Mouse (Mus musculus) embryonic stem cell, embryonic (primary cell): ENCODE data around the gene Gpr84.

Experiments
- CTCF ChIA-PET, 4 experiments: fragments of 300-600 bp in 2 of 4; fragments of 350-600 bp in 2 of 4; sonication (Branson Sonifier 250); formaldehyde crosslinking; loops; one replicate each; lab custom pipeline; 2022; ENCODE audit warnings: inconsistent platforms in 2 of 4; lab: Charles Lee
- POLR2A ChIA-PET, 4 experiments: fragments of 300-600 bp in 2 of 4; fragments of 350-600 bp in 2 of 4; sonication (Branson Sonifier 250); formaldehyde crosslinking; loops; one replicate each; lab custom pipeline; 2022; ENCODE audit warnings: antibody characterized with exemption in 4 of 4, inconsistent platforms in 1 of 4; lab: Charles Lee

Gene Gpr84

DNA sequence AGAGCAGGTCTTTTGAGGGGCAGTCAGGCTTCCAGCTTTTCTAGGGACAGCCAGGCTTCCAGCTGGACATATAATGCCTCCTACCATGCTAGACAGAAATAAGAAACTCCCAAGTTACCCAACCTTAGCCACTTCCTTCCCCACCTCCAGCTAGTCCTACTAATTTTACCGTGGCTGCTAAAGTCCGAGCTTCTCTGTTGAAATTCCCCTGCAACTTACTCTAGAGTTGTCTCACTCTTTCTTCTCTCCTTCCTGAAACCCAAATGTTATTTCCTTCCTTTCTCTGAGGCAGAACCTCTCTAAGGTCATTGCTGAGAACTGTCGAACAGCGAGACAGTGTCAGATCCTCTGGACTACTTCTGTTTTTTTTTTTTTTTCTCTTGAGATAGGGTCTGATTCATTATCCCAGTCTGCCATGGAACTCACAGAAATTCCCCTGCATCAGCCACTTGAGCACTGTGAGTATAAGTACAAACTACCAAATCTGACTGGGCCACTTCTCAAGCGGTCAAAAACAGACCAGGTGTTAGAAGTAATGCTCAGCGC, at the start of gene Gpr84:
Gene Gpr84 (minus strand): TSS at position 248 of the 546 bp plus-strand sequence.
- ChIA-PET POLR2A (interaction anchor here (0.5 to 17.4 kb wide), 17 partner anchors 10 to 326 kb away, joined by 3 to 211 read pairs (median 4); partner anchors contain the start of genes Cbx5 (in 2 of the 4), Copz1 (in 1 of the 4) and Hnrnpa1 (in 1 of the 4)), CTCF (interaction anchor here (0.6 to 13.9 kb wide), 18 partner anchors 8 to 1062 kb away, joined by 3 to 250 read pairs (median 6); no protein-coding TSS in a partner anchor)

DNA sequence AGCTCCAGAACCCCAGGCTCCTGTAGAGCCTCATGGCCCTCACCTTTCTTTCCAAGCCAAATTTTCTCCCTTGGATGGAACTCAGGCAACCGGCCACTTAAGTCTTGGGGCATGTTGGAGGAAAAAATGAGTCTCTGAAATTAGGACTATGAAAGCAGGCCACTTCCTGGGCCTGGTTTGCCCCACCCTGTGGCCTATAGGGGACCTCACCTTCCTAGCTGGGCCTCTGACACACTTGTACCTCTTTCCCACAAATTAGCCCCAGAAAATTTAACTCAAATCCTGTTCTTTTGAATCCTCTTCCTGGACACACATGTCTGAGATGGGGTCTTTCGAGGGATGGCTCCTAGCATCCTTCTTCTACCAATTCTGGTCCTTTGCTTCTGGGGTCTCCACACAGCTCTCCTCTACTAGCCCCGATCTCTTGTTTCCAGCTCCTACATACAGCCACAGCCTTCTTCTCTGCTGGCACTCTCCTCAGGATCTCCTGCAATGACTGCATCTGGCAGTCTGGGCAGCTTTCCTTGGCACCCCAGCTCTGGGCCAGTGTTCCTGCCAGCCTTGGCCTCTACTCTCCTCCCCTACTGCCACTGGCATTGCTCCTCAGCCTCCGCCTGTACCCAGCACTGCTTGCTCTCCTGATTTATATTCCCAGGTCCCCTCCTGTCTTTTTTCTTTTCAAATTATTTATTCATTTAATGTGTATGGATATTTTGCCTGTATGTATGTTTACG, 49.6 kb upstream of the Gpr84 start:
- POLR2A ChIA-PET, result interaction anchor here in 3 of 4 experiments (0.6 to 1.1 kb wide), 6 partner anchors 9 to 154 kb away, joined by 3 to 4 read pairs (median 4); no protein-coding TSS in a partner anchor
- CTCF ChIA-PET, result interaction anchor here in 2 of 4 experiments (0.8 to 1.5 kb wide), 3 partner anchors 12 to 50 kb away, joined by 3 to 5 read pairs (median 3); partner anchors contain the start of gene Gpr84 (in 1 of the 2)

DNA sequence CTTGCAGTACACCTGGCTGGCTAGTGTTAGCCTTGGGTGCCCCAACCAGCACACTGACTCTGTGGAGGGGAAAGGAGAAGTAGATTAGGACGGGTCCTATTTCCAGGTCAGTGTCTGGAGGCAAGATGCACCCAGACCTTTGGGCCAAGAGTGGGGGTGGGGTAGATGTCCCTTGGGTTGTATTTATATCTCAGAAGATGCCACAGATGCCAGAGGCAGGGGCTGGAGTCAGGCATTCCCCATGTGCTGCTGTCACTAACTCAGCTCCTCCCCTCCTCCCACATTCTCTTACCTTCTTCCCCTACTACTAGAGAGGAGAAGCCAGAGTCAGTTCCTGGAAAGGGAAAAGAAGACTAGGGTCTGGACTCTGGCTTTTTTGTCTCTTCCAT, 48.7 kb upstream of the Gpr84 start:
- ChIA-PET POLR2A (interaction anchor here in 2 of 4 experiments (0.5 to 1.9 kb wide), 7 partner anchors 8 to 35 kb away, joined by 3 to 6 read pairs (median 3); partner anchors contain the start of gene Itga5 (in 1 of the 2)), CTCF (interaction anchor here in 2 of 4 experiments (0.6 to 2.6 kb wide), 7 partner anchors 11 to 49 kb away, joined by 3 to 6 read pairs (median 3); partner anchors contain the start of gene Gpr84 (in 1 of the 2))

DNA sequence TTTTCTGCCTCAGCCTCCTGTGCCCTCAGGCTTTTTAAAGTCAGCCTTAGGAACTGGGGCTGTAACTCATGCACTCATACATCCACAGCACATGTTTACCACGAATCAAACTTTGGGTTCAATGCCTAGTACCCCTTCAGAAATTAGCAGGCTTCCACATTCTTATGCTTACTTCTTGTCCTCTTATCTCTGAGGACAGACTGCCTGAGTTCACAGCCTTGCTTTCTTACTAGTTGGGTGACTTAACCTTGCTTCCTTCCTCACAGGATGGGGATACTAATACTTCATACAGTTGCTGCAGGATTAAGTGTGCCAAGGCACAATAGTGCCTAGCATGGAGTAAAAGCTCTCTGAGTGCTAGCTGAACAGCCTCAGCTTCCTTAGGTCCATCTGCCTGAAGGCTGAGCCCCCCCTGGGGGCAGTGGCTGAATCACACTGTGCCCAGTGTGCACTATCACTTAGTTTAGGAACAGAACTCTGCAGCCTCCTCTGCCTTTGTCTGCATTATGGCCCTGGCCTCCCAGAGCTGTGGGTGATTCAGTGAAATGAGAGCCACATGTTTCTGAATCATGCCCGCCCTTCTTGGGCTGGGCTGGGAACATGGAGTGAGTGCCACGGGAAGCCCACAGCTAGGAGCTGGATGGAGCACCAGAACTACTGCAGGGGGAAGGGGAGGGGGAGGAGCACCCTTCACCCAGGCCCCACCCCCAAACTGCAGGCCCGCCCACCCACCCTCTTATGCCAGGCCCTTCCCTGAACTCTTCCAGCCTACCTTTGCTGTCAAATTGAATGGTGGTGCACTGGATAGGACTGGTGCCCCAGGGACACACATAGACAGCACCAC, 48.1 kb upstream of the Gpr84 start:
- ChIA-PET POLR2A (interaction anchor here in 3 of 4 experiments (0.5 to 1.9 kb wide), 8 partner anchors 8 to 35 kb away, joined by 3 to 6 read pairs (median 3); partner anchors contain the start of gene Itga5 (in 1 of the 3)), CTCF (interaction anchor here (0.5 to 2.6 kb wide), 12 partner anchors 11 to 173 kb away, joined by 3 to 21 read pairs (median 4); no protein-coding TSS in a partner anchor)

DNA sequence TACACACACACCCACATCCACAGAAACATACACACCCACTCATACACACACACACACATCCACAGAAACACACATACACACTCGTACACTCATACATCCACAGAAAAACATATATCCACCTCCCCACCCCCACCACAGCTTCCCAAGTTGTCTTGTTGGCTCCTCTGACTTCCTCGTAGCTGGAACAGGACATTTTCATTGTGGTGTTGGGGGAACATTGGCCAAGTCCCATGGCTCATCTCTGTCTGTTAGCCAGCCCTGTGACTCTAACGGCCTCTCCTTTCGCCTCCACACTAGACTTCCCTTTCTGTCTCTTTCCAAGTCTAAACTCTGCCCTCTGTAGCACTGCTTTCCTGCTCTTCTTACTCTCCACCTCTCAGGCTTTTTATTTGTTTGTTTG, 47.4 kb upstream of the Gpr84 start:
- ChIA-PET CTCF (interaction anchor here in 3 of 4 experiments (0.5 to 2.6 kb wide), 4 partner anchors 10 to 31 kb away, joined by 3 to 10 read pairs (median 6); no protein-coding TSS in a partner anchor), POLR2A (interaction anchor here in 3 of 4 experiments (0.5 to 1.9 kb wide), 9 partner anchors 9 to 75 kb away, joined by 3 to 6 read pairs (median 3); partner anchors contain the start of gene Itga5 (in 1 of the 3))

DNA sequence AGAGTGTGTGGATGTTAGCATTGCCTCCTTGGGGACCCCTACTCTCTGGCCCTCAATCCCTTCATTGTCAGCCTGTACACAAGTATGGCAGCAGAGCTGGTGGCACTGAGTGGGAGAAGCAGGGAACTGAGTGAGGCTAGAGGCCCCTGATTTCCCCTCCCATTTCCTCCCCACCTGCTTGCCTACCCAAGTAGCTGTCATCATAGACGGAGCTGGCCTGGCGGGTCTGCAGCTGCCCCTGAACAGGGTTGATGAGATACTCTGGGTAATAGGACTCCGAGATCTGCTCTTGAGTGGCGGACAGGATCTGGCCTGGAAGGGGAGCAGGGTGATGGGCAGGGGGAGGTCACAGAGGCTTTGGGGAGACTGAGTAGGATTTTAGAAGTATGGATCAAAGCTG, 45.7 kb upstream of the Gpr84 start:
- ChIA-PET POLR2A (interaction anchor here in 2 of 4 experiments (0.6 to 2.1 kb wide), 8 partner anchors 8 to 63 kb away, joined by 3 to 7 read pairs (median 4); no protein-coding TSS in a partner anchor), CTCF (interaction anchor here in 1 of 4 experiments (0.7 to 0.9 kb wide), 2 partner anchors 15 to 170 kb away, joined by 3 read pairs; no protein-coding TSS in a partner anchor)

DNA sequence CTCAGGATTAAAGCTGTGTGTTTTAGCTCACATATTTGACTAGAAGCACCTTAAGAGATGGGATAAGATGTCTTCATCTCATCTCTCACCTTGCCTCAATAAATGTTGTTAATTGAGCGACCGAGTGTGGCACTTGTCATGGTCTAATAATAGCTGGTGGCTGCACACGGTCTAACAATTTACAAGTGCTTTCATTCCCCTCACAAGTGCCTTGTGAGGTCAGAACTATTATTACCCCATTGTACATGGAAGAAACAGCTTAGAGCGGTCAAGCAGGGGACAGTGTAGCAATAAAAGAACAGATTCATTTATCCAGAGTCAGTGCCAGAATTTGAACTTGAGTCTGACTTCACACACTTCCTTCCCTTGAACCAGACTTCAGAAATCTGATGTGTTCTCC, 45.0 kb upstream of the Gpr84 start:
- POLR2A ChIA-PET, result interaction anchor here in 2 of 4 experiments (0.6 to 2.1 kb wide), 5 partner anchors 9 to 64 kb away, joined by 3 to 6 read pairs (median 3); no protein-coding TSS in a partner anchor
- CTCF ChIA-PET, result interaction anchor here in 1 of 4 experiments (0.5 kb wide), 1 partner anchor 183 kb away, joined by 3 read pairs; no protein-coding TSS in a partner anchor

DNA sequence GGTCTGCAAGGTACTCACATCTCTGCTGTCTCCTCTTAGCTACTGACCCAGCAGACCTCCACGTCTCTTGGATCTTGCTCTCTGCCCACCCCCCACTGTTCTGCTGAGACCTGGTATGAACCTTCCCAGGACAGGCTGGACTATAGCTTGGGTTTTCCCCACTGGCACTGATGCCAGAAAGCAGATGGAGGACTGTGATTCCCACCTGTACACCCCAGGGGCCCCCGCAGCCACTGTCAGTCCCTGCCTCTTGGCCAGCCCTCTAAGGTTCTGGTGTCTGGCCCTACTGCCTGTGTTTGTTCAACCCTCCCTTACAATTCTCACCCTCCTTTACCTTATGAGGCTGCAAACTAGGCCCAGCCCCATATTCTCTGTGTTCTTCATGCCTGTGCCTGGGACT, 44.3 kb upstream of the Gpr84 start:
- ChIA-PET CTCF (interaction anchor here in 2 of 4 experiments (0.5 to 1.4 kb wide), 2 partner anchors 177 to 183 kb away, joined by 3 read pairs; no protein-coding TSS in a partner anchor), POLR2A (interaction anchor here in 2 of 4 experiments (1.3 to 2.1 kb wide), 2 partner anchors 10 to 11 kb away, joined by 3 to 6 read pairs; no protein-coding TSS in a partner anchor)

DNA sequence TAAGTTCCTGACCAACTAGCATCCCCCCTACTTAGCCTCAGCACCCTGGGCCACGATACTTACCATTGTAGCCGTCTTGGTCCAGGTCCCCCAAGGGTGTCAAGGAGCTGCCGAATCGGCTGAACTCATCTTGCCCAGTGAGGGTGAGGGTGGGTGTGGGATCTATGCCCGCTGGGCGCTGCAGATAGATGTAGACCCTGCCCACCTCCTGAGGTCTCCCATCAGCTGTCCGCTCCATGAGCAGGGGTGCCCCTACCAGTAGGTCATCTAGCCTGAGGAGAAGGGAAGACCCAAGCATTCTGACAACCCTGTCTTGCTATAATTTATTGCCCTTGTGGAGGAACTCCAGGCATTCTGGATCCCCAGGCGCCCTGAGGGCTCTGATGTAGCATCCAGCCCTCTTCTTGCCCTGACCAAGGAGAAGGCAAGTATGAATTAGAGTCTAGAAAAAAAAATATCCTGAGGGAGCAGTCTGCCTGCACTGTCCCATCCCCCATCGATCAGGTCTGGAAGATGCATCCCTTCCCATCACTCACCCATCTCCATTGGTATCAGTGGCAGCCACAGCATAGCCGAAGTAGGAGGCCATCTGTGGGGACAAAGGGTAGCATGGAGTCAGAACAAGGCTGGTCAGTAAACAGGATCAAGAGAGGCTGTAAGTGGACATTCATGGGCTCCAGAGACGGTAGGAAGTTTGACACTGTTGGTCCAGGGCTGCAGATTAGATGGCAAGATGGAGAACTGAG, 43.3 kb upstream of the Gpr84 start:
- ChIA-PET POLR2A (interaction anchor here in 3 of 4 experiments (0.7 to 1.4 kb wide), 6 partner anchors 10 to 185 kb away, joined by 3 to 5 read pairs (median 4); no protein-coding TSS in a partner anchor), CTCF (interaction anchor here (0.5 to 4.4 kb wide), 26 partner anchors 7 to 522 kb away, joined by 3 to 33 read pairs (median 3); partner anchors contain the start of gene Zfp385a (in 1 of the 4))

DNA sequence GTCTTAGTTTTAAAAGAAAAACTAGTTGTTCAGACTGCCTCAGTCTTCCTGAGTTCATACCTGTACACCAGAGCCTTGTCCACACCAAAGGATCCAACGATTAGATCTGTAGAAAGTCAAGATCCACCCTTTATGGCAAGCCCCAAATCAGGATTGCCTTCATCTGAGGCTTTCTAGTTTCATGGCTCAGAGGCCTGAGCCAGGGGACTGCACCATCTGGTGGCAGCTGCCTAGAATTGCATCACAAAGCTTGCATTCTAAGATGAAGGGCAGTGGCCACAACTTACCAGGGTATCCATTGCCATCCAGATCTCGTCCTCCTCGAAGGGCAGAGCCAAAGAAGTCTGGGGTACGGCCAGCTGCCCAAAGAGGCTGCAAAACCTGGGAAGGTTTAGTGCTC, 42.4 kb upstream of the Gpr84 start:
- ChIA-PET POLR2A (interaction anchor here in 3 of 4 experiments (0.8 to 1.5 kb wide), 8 partner anchors 10 to 186 kb away, joined by 3 to 5 read pairs (median 4); no protein-coding TSS in a partner anchor), CTCF (interaction anchor here (0.5 to 4.4 kb wide), 27 partner anchors 8 to 523 kb away, joined by 3 to 33 read pairs (median 4); partner anchors contain the start of gene Zfp385a (in 1 of the 4))

DNA sequence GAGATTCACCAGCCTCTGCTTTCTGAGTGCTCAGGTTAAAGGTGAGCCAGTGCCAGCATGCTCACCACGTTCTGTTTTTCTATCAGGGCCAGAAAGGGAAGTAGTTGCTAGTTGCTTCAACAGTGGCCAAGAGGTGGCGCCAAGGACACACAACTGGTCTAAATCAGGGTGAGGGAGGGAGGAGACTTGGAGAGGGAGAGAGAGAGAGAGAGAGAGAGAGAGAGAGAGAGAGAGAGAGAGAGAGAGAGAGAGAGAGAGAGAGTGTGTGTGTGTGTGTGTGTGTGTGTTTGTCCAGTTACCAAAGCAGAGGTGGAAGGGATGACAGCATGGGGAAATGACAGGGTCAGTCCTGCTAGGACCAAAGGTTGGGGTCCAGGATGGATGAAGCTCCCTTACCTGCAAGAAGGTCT, 36.9 kb upstream of the Gpr84 start:
- CTCF ChIA-PET, result interaction anchor here (0.5 to 1.6 kb wide), 12 partner anchors 11 to 138 kb away, joined by 3 to 10 read pairs (median 4); no protein-coding TSS in a partner anchor
- POLR2A ChIA-PET, result interaction anchor here in 2 of 4 experiments (0.6 to 1.8 kb wide), 6 partner anchors 8 to 286 kb away, joined by 3 to 6 read pairs (median 4); partner anchors contain the start of gene Zfp385a (in 1 of the 2)

DNA sequence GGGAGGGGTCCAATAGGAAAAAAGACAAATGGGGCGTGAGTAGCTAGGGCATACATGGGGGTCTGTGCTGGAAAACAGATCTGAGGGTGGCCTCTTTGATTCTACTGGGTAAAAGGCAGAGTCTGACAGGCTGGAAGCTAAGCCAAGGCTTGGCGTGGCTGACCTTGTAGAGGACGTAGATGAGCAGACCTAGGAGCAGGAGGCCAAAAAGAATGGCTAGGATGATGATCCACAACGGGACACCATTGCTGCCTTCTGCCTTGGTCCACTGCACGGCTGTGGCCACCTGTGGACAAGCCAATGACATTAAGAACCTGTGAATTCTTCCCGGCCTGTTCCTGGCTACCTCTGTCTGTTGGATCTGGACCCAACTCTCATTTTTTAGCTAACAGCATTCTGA, 35.4 kb upstream of the Gpr84 start:
- ChIA-PET POLR2A (interaction anchor here in 1 of 4 experiments (0.6 to 2.6 kb wide), 4 partner anchors 14 to 129 kb away, joined by 3 to 12 read pairs (median 4); no protein-coding TSS in a partner anchor), CTCF (interaction anchor here in 3 of 4 experiments (0.7 to 11.1 kb wide), 6 partner anchors 8 to 379 kb away, joined by 3 to 81 read pairs (median 3); partner anchors contain the start of gene Hoxc10 (in 1 of the 3))

DNA sequence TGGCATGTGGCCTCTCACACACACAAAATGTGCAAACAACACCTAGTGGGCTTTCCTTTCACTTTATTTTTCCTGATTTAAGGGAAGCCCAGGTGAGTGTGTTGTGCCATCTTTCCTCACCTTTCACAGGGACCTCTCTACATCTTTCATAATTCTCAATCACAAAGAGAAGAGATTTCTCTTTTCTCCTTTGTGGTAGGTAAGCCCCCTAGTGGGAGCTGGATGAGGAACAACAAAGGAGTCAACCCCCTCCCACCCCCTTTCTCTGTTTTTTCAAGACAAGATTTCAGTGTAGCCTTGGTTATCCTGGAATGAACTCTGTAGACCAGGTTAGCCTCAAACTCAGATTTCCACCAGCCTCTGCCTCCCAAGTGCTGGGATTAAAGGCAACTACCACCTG, 33.1 kb upstream of the Gpr84 start:
- CTCF ChIA-PET, result interaction anchor here (0.6 to 12.5 kb wide), 11 partner anchors 9 to 59 kb away, joined by 3 to 141 read pairs (median 6); no protein-coding TSS in a partner anchor
- POLR2A ChIA-PET, result interaction anchor here in 3 of 4 experiments (0.8 to 2.6 kb wide), 5 partner anchors 15 to 35 kb away, joined by 3 to 12 read pairs (median 3); no protein-coding TSS in a partner anchor

DNA sequence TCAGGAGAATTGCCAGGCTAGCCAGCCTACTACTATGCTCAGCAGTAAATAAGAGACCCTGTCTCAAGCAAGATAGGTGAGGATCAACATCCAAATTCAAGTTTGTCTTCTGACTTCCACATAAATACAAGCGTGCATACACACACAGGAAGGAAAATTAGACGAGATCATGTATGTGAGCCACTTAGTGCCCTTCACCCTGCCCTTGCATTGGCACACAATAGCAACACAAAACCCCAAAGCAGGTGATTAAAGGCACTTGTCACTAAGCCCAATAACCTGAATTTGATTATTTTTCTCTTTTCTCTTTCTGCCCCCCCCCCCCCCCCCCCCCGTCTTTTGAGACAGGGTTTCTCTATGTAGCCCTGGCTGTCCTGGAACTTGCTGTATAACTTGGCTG, 32.6 kb upstream of the Gpr84 start:
- POLR2A ChIA-PET, result interaction anchor here in 1 of 4 experiments (0.7 to 0.9 kb wide), 2 partner anchors 10 to 15 kb away, joined by 3 read pairs; no protein-coding TSS in a partner anchor
- CTCF ChIA-PET, result interaction anchor here in 3 of 4 experiments (0.5 to 12.5 kb wide), 18 partner anchors 10 to 621 kb away, joined by 3 to 141 read pairs (median 4); partner anchors contain the start of genes Calcoco1 (in 1 of the 3), Copz1 (in 1 of the 3) and Hoxc10 (in 1 of the 3)

DNA sequence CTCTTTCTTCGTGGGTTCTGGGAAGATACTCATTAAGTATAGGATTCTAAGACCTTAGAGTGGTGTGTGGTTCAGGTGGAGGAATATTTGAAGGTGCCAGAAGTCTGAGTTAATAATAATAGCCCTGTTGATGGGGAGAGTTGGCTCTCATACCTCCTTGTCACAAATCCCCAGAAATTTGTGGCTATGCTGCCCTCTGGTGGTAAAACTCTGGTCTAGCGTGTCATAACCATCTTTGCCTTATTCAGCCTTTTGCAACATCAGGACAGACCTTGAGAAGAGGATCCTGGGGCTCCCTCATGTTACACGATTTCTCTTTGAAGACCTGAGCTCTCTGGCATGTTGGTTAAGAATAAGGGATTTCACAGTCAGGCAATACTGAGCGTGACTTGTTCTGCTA, 32.0 kb upstream of the Gpr84 start:
- ChIA-PET POLR2A (interaction anchor here in 1 of 4 experiments (0.7 to 2.4 kb wide), 6 partner anchors 10 to 209 kb away, joined by 3 to 14 read pairs (median 3); partner anchors contain the start of gene Itga5), CTCF (interaction anchor here in 3 of 4 experiments (0.5 to 12.5 kb wide), 18 partner anchors 11 to 620 kb away, joined by 3 to 141 read pairs (median 4); partner anchors contain the start of genes Calcoco1 (in 1 of the 3), Copz1 (in 1 of the 3) and Hoxc10 (in 1 of the 3))
